Mouse (Mus musculus) spleen, postnatal 4 days (tissue): ENCODE results near the gene Krt31.

Experiments
- DNase-seq, 2 experiments: peaks; one replicate each; pipeline ENCODE4 v3.0.0; 2022; ENCODE audit warnings: low spot score in 2 of 2

Gene Krt31

GRCm38 (mm10) chr11:100050451-100050850 is at the start of gene Krt31:
TSS of gene Krt31 (minus strand) at chr11:100050551.
- DNase-seq: no peak

- DNase-seq: no peak
Observed at GRCm38 (mm10) chr11:100097819-100098218, 47.5 kb upstream of the Krt31 start.

- no peak for DNase-seq
Observed at GRCm38 (mm10) chr11:100096141-100096540, 45.8 kb upstream of the Krt31 start, which contains the start of gene Krt35. TSS of gene Krt35 (minus strand) at chr11:100096241.

DNA sequence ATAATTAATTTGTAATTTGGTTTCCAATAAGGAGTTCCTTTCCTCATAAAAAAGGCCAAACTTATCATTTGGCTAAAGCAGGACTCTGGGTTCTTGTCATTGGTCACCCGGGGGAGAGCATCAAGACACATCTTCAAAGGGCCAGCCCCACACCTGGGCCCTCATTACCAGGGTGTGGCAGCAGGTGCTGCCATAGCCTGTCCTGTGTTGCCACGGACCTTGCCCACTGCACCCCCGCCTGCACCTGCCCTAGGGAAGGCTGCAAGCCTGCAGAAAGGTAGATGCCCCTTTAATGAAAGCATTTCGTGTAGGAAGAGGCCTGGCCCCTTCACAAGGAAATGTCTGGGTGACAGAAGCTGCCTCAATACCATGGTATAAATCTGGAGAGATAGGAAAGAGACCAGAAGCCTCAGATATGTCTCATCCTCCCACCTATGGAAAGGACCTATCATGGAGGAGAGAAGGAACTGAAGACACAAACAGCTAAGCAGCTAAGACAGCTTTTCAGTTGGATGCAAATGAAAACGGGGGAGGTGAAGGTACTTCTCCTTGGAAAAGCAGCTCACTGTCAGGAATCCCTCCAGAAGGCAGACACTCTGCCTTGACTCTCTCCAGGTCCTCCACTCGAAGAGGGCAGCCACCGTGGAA is 38.2 kb upstream of the Krt31 start:
- DNase-seq: no peak

DNA sequence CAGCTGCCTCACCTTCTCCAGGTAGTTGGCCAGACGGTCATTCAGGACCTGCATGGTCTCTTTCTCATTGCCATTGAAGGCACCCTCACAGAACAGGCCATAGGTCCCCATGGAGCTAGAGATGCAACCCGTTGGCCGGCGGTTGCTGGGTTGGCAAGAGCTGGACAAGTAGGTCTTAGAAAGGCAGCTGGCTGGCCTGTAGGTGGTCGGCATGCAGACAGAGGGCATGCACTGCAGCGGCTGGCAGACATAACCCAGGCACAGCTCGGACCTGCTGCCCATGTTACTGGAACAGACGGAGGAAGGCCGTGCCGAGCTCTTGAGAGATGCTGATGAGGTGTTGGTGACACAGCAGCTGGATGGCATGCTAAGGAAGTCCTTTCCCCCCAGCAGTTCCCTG is 37.5 kb upstream of the Krt31 start, which contains the start of gene Krt32:
Gene Krt32 (minus strand): TSS at position 366 of the 400 bp plus-strand sequence.
- DNase-seq: no peak

- DNase-seq: no peak
Observed at GRCm38 (mm10) chr11:100073873-100074272, 23.5 kb upstream of the Krt31 start.

GRCm38 (mm10) chr11:100067293-100068036 is 17.1 kb upstream of the Krt31 start:
- no peak for DNase-seq

GRCm38 (mm10) chr11:100066236-100067010 is 16.1 kb upstream of the Krt31 start:
- DNase-seq: no peak

DNA sequence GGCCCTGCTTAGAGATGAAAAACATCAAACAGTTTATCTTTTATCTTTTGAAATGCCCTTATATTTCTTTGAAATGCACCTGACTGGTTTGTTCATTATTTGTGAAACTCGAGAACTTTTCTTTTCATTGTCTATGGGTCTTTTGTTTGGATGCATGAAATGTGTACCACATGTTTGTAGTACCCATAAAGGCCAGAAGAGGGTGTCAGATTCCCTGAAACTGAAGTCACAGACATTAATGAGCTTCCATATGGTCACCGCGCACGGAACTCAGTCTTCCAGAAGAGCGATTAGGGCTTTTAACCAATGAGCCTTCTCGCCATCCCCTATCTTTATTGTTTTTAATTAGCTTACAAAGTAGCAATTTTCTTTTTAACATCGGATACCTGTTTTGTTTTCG is 8.5 kb upstream of the Krt31 start:
- no peak for DNase-seq

- no peak for DNase-seq
Observed at GRCm38 (mm10) chr11:100055686-100056655, 5.6 kb upstream of the Krt31 start.

DNA sequence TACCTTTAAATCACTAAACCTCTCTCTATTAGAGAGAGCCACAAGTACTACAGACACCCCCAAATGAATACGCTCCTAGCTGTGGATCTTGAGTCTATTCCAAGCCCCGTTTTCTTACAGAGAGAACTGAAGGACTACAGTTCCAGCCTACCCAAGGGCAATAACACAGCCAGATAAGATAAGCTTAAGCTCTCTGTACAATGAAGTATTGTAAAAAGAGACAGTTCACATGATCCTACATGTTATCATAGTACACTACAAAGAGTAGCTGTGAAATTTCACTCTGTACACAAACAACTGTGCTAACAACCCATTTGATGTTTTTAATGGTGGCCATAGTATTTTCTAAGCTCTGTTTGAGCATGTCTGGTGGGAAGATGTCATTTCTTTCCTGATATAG is 3.2 kb downstream of the Krt31 start:
- DNase-seq: no peak

DNA sequence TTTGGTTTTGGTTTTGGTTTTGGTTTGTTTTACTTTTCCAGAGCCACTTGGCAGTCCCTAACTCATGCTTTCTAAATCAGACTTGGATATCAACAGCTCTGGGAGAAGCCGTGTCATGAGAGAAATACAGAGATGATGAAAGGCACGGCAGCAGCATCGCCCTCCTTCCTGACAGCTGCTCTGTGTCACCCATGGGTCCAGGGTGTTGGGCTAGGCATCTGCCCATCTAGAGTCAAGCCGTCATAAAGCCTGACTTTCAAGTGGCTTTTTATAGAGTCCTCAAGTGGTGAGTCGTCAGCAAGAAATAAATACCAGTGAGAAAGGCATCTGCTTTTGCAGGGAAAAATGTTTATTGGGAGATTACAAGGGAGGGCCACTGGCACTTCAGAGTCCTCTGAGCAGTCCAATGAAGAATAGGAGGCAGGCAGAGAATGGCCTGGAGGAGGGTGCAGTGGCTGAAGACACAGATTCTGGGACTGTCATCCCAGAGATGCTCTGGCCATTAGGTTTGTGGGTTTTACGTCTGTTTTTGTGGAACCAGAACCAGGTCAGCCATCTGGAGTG is 4.0 kb downstream of the Krt31 start:
- no peak for DNase-seq

GRCm38 (mm10) chr11:100041454-100041853 is 8.9 kb downstream of the Krt31 start, which contains the start of gene Krt34:
TSS of gene Krt34 (minus strand) at chr11:100041554.
- no peak for DNase-seq

DNA sequence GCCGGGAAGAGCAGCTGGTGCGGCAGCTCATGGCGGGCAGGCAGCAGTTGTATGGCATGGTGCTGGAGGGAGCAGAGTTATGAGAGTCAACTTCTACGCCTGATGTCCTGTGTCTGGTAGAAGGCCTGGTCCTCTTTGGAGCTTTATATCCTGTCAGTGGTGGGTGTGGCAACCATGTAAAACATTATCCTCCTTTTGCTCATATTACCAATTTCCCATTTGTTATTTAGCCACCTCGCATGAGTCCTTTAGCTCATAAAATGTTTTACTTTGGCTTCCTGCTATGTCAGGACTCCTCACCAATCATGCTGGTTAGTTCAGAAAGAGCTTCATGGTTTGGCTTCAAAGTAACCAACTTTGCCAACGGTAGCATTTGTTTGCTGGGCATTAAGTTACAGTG is 20.6 kb downstream of the Krt31 start, which contains the start of gene Krt33b:
Gene Krt33b (minus strand): TSS at position 101 of the 400 bp plus-strand sequence.
- DNase-seq: no peak

GRCm38 (mm10) chr11:100021438-100021837 is 28.9 kb downstream of the Krt31 start:
- DNase-seq: no peak

GRCm38 (mm10) chr11:100019466-100019865 is 30.9 kb downstream of the Krt31 start:
- DNase-seq: no peak

DNA sequence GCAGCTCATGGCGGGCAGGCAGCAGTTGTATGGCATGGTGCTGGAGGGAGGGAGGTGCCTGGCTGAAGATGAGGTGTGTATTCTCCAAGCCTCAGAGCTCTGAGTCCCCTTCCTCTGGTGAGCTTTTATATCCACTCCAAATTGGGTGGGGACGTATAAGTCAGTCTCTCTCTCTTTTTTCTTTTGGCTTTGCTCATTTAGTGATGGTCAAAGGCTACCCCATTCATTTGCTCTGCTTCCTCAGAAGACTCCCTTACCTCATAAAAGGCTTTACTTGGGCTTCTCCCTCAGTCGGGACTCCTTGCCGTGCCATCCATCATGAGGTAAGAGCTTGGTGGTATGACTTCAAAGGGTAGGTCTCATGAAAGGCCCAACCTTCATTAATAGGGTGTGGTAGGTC is 34.2 kb downstream of the Krt31 start, which contains the start of gene Krt33a:
Gene Krt33a (minus strand): TSS at position 101 of the 400 bp plus-strand sequence.
- DNase-seq: no peak

DNA sequence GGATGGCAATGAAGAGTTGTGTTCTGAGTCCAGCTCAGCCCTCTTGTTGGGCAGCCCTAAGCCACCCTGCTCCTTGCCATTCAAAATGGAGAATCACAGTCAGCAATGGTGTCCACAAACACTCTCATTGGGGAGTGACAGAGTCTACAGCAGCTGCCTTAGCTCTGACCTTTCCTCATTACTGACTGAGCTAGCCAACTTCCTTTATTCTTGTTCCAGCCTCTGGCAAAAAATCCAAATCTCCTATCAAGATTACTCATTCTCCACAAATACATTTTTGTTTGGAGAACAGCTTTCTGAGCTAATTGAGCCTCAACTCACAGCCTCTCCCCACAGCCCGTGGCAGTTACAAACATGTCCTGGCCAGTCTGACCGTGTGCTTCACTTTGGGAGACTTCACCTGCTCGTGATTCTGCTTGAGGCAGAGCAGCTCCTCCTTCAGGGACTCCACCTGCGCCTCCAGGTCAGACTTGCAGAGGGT is 36.6 kb downstream of the Krt31 start:
- no peak for DNase-seq

- no peak for DNase-seq
Observed at GRCm38 (mm10) chr11:100010682-100011081, 39.7 kb downstream of the Krt31 start.

DNA sequence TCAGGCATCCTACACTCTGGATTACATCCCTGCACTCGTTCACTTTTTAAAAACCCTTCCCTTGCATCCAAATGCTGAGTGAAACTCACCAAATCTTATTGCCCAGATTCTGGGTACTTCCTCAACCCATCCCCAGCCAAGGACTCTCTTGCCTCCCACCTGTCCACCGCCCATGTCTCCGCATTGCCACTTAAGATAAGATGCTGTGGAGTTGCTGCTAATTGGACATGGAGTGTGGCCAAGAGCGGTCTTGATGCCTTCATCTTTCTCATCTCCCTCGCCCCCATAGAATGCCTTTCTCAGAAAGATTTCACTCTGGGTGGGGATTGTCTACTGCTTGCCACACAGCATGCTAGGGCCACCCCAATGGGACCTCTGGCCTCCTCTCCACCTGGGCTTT is 42.0 kb downstream of the Krt31 start:
- DNase-seq: no peak
